Mouse (Mus musculus) liver, postnatal 0 days (tissue): ENCODE data around the gene Bloc1s1. TPM values are rescaled to one million over a fixed set of nuclear protein-coding genes. Genes with fewer than 3 reads are reported as not detected.
A peak's percentile ranks its signal among the peaks of the same experiment; 100 is the strongest.

ENCODE experiments used
- ATAC-seq: fragments of 200-750 bp; cut with Nextera tagmentation; 2 replicates; pipeline ENCODE4 v1.8.0; 2017; ENCODE audit warnings: mild to moderate bottlenecking, moderate library complexity
- DNase-seq: peaks from one replicate; pipeline ENCODE4 v3.0.0-alpha.2; 2016
- H3K27ac ChIP-seq: fragments of 300-500 bp; sonication (generic); 2 replicates; pipeline ENCODE4 v1.5.1; 2014; ENCODE audit warnings: antibody characterized with exemption, moderate library complexity, mild to moderate bottlenecking, low read depth
- H3K27me3 ChIP-seq: fragments of 300-500 bp; sonication (generic); 2 replicates; pipeline ENCODE4 v1.6.1; 2014; ENCODE audit warnings: low read length, control low read depth, mixed read lengths; ENCODE audit not compliant: insufficient read depth
- H3K36me3 ChIP-seq: fragments of 300-500 bp; sonication (generic); replicated peaks from 2 replicates; pipeline ENCODE4 v1.6.1; 2014; ENCODE audit warnings: mild to moderate bottlenecking, control low read depth, low read length, moderate library complexity, mixed read lengths; ENCODE audit not compliant: insufficient read depth
- H3K4me1 ChIP-seq: fragments of 300-500 bp; sonication (generic); 2 replicates; pipeline ENCODE4 v1.6.1; 2014; ENCODE audit warnings: antibody characterized with exemption, mild to moderate bottlenecking, control low read depth; ENCODE audit not compliant: insufficient read depth
- H3K4me2 ChIP-seq: fragments of 300-500 bp; sonication (generic); 2 replicates; pipeline ENCODE4 v1.6.1; 2014; ENCODE audit warnings: low read depth, mild to moderate bottlenecking, low read length, moderate library complexity, mixed read lengths
- H3K4me3 ChIP-seq: fragments of 300-500 bp; sonication (generic); 2 replicates; pipeline ENCODE4 v1.5.1; 2014; ENCODE audit warnings: low read depth, low read length
- H3K9ac ChIP-seq: fragments of 300-500 bp; sonication (generic); replicated peaks from 2 replicates; pipeline ENCODE4 v1.6.1; 2014; ENCODE audit warnings: mild to moderate bottlenecking, moderate library complexity
- H3K9me3 ChIP-seq: fragments of 300-500 bp; sonication (generic); 2 replicates; pipeline ENCODE4 v1.6.1; 2016; ENCODE audit warnings: mild to moderate bottlenecking, control low read depth, low read length, mixed read lengths
- CTCF ChIP-seq: sonication (generic); IDR thresholded peaks from 2 replicates; pipeline ENCODE4 v1.5.1; 2016; ENCODE audit warnings: antibody characterized with exemption, low read depth
- EP300 ChIP-seq: IDR thresholded peaks from 2 replicates; pipeline ENCODE4 v1.6.1; 2016; ENCODE audit warnings: antibody characterized with exemption, low read depth, mild to moderate bottlenecking
- WGBS: fragments of 180-500 bp; shearing (Covaris S2); extraction: QIAGEN DNeasy Blood & Tissue Kit; methylation state at CpG from one replicate; pipeline ENCODE4 v1.1.7; 2014; ENCODE audit not compliant: insufficient replicate concordance; 5-methylcytosine and 5-hydroxymethylcytosine counted together
- polyA plus RNA-seq: library from polyadenylated mRNA; unstranded; fragments of >200 nt; fragmentation: Nextera tagmentation; extraction: Ambion mirVana; gene quantifications from 2 replicates; pipeline ENCODE4 v1.2.1, GENCODE M21; 2015

Gene Bloc1s1
- polyA plus RNA-seq, 1 experiment from 2014 or later = 130 TPM

DNA sequence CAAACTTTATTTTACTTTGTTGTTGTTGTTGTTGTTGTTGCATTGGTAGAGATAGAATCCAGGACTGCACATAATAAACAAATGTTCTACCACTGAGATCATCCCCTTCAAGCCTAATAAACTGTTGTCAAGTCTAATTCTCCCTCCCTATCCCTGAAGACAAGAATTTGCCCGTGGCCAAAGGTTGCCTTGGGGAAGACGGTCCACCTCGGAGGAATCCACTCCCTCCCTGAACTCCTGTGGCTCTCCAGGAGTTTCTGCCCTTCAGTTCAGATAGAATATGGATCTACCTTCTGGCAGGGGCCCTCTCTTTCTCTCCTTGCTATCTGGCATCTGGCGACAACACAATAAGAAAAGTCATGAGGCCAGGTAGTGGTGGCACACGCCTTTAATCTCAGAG, 19.0 kb downstream of the Bloc1s1 start:
- WGBS = 83% methylated on average over 5 of the region's 5 CpGs

DNA sequence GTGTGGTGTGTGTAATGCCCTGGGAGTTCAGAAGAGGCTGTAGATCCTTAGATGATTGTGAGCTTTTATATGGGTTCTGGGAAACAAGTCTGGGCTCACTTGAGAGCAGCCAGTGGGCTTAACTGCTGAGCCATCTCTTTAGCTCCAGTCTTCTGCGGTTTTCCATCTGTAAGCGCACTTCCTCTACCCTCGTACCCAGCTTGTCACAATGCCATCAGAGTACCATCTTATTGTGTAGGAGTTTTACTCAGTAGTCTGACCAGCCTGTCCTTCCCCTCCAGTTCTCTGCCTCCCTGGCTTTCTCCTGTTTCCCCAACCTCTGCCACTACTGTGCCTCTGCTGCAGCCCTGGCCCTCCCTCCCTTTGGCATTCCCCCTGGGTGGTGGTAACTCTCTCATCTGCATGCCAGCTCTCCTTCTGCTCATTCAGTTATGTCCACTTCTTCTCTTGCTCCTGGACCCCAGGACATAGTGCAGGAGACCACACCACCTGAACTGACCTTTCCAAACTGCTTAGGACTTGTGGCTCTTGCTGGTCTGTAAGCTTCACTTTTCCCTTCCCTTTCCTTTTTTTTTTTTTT, 21.3 kb downstream of the Bloc1s1 start:
- 60% methylated on average over 3 of the region's 3 CpGs for WGBS
- Histone ChIP-seq H3K9me3 (no peaks in the 10 kb centered on the region), H3K4me2 (no peak overlapping the region), H3K9ac (no peak overlapping the region), H3K27me3 (0 out of 2 replicates have a peak, but pooled peaks cover 3% of the 10 kb centered on the region), H3K4me1 (no peaks in the 10 kb centered on the region), H3K27ac (no peak overlapping the region), H3K4me3 (no peak overlapping the region), H3K36me3 (no peaks in the 10 kb centered on the region)
- ATAC-seq = no peak
- TF ChIP-seq CTCF = no peak
- no peak for TF ChIP-seq EP300
- DNase-seq = no peak

More for the DNA sequence above, 19.0 kb downstream of the Bloc1s1 start:
- no peak overlapping the region for H3K4me2 ChIP-seq
- TF ChIP-seq CTCF (no peak), EP300 (no peak)
- H3K9me3 ChIP-seq = no peaks in the 10 kb centered on the region
- no peak for ATAC-seq
- 0 out of 2 replicates have a peak, but pooled peaks cover 2% of the 10 kb centered on the region for H3K4me1 ChIP-seq
- H3K27me3 ChIP-seq = no peaks in the 10 kb centered on the region; the same call in 1 of the 2 replicates
- no peak overlapping the region for H3K4me3 ChIP-seq
- no peak overlapping the region for H3K27ac ChIP-seq
- H3K9ac ChIP-seq = no peak overlapping the region
- no peak for DNase-seq
- no peaks in the 10 kb centered on the region for H3K36me3 ChIP-seq

DNA sequence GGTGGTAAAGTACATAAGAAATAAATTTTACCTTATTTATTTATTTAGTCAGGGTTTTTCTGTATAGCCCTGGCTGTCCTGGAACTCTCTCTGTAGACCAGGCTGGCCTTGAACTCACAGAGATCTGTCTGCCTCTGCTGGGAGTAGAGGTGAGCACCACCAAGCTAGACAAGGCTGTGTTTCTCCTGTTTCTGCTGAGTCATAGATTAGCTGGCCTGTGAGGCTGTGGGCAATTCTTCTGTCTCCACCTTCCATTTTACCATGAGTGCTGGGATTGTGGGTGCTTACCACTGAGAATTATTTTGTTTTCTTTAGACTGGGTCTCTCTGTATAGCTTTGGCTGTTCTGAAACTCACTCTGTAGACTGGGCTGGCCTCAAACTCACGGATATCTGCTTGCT, 22.4 kb downstream of the Bloc1s1 start:
- H3K27me3 ChIP-seq = peaks cover 11% of the 10 kb centered on the region
- H3K9ac ChIP-seq = no peak overlapping the region
- TF ChIP-seq EP300 = no peak
- TF ChIP-seq CTCF = no peak
- H3K4me1 ChIP-seq = no peaks in the 10 kb centered on the region
- ATAC-seq = no peak
- no peak overlapping the region for H3K4me2 ChIP-seq
- H3K9me3 ChIP-seq = no peaks in the 10 kb centered on the region
- no peaks in the 10 kb centered on the region for H3K36me3 ChIP-seq
- H3K4me3 ChIP-seq = no peak overlapping the region
- no peak overlapping the region for H3K27ac ChIP-seq
- WGBS = 52% methylated on average over 1 of the region's 1 CpGs
- DNase-seq = no peak

- Histone ChIP-seq H3K4me2 (peak within 1 kb of the TSS; percentile 6), H3K36me3 (no peaks in the 10 kb centered on the region), H3K9me3 (no peaks in the 10 kb centered on the region), H3K4me3 (no peak within 1 kb of the TSS), H3K9ac (no peak within 1 kb of the TSS), H3K4me1 (peaks cover 4% of the 10 kb centered on the region; the same call in 1 of the 2 replicates), H3K27ac (0 out of 2 replicates have a peak within 1 kb of the TSS, but pooled peaks have one; percentile 13), H3K27me3 (peaks cover 18% of the 10 kb centered on the region)
- no peak for DNase-seq
- ATAC-seq = no peak
- 72% methylated on average over 3 of the region's 3 CpGs for WGBS
- no peak for TF ChIP-seq CTCF
These were observed 23.1 kb downstream of the Bloc1s1 start, which contains the start of gene Cd63 for GRCm38 (mm10) chr10:128900698-128901097. TSS of gene Cd63 (plus strand) at chr10:128900989.

DNA sequence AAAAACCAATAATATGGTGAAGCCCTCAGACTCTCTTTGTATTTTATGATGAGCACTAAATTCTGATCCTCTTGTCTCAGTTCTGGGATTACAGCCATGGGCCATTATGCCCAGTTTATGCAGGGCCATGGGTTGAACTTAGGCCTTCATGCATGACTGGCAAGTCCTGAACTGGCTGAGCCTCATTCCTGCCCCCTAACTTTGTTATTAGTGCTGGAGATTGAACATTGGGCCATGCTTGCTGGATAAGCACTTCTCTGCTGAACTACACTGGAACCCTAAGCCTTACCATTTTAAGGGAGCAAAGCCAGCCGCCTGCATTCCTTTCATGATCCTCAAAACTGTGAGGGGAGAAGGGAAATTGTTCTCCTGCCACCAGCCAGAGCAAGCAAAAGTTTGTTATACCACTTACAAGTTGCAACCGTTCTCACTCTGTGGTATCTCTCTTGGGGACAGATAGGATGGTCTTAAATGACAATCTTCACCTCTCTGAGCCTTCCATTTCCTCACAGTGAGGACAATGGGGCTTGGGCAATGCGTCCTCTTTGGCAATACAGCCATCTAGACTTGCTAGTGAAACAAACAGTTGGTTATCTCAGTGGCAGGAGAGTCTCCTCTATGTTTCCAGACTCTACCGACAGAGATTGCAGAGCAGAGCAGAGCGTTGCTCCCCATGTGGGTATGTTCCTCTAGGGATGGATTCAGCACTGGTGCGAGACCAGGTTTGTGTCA, 23.9 kb downstream of the Bloc1s1 start:
- no peak overlapping the region for H3K4me3 ChIP-seq
- no peak overlapping the region for H3K9ac ChIP-seq
- H3K9me3 ChIP-seq = no peaks in the 10 kb centered on the region
- DNase-seq = no peak
- peaks cover 21% of the 10 kb centered on the region for H3K27me3 ChIP-seq
- ATAC-seq = no peak
- H3K4me1 ChIP-seq = peaks cover 6% of the 10 kb centered on the region; the same call in 1 of the 2 replicates
- no peak overlapping the region; the same call in 1 of the 2 replicates for H3K4me2 ChIP-seq
- TF ChIP-seq CTCF (no peak), EP300 (no peak)
- 0 out of 2 replicates have a peak overlapping the region, but pooled peaks have one; percentile 13 for H3K27ac ChIP-seq
- H3K36me3 ChIP-seq = no peaks in the 10 kb centered on the region
- WGBS = 56% methylated on average over 6 of the region's 6 CpGs

DNA sequence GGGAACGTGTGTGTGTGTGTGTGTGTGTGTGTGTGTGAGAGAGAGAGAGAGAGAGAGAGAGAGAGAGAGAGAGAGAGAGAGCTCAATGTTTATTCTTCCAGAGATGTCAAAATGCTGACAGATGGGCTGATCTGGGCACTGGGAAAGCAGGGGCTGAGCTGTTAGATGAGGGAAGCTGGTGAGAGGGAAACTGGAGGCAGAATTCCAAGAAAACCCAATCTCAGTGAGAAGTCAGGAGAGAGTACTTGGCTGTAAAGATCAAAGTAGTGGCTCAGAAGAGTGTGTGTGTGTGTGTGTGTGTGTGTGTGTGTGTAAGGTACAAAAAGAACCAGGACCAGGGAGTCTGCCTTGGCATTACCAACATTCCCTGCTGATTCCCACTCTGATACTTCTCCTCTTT, 26.3 kb downstream of the Bloc1s1 start:
- Histone ChIP-seq H3K4me2 (no peak overlapping the region), H3K4me3 (no peak overlapping the region), H3K9ac (no peak overlapping the region), H3K9me3 (no peaks in the 10 kb centered on the region), H3K27me3 (peaks cover 39% of the 10 kb centered on the region), H3K4me1 (peaks cover 6% of the 10 kb centered on the region; the same call in 1 of the 2 replicates), H3K36me3 (no peaks in the 10 kb centered on the region), H3K27ac (no peak overlapping the region)
- TF ChIP-seq CTCF (no peak), EP300 (no peak)
- DNase-seq = no peak
- ATAC-seq = no peak
- 9% methylated on average over 1 of the region's 1 CpGs for WGBS
